Mouse (Mus musculus) hindbrain, embryonic 14.5 days (tissue): Measurements from ENCODE around the gene Crat. TPM values are rescaled to one million over a fixed set of nuclear protein-coding genes. Genes with fewer than 3 reads are reported as not detected.
A peak's percentile ranks its signal among the peaks of the same experiment; 100 is the strongest.

ENCODE experiments used
- ATAC-seq: fragments of 200-750 bp; cut with Nextera tagmentation; 2 replicates; pipeline ENCODE4 v1.8.0; 2017; ENCODE audit warnings: moderate number of reproducible peaks, mild to moderate bottlenecking, moderate TSS enrichment, moderate library complexity; ENCODE audit not compliant: low FRiP score
- DNase-seq: peaks from one replicate; pipeline ENCODE4 v3.0.0-alpha.2; 2015; ENCODE audit warnings: low spot score
- H3K27ac ChIP-seq: fragments of 300-500 bp; sonication (generic); 2 replicates; pipeline ENCODE4 v1.5.1; 2014; ENCODE audit warnings: mild to moderate bottlenecking, moderate library complexity
- H3K27me3 ChIP-seq: fragments of 300-500 bp; sonication (generic); 2 replicates; pipeline ENCODE4 v1.6.1; 2014; ENCODE audit warnings: mild to moderate bottlenecking, low read length, mixed read lengths; ENCODE audit not compliant: control insufficient read depth, insufficient read depth
- H3K36me3 ChIP-seq: fragments of 300-500 bp; sonication (generic); replicated peaks from 2 replicates; pipeline ENCODE4 v1.6.1; 2014; ENCODE audit not compliant: control insufficient read depth, insufficient read depth
- H3K4me1 ChIP-seq: fragments of 300-500 bp; sonication (generic); replicated peaks from 2 replicates; pipeline ENCODE4 v1.6.1; 2014; ENCODE audit warnings: antibody characterized with exemption, low read length, mixed read lengths; ENCODE audit not compliant: control insufficient read depth, insufficient read depth
- H3K4me2 ChIP-seq: fragments of 300-500 bp; sonication (generic); replicated peaks from 2 replicates; pipeline ENCODE4 v1.6.1; 2014; ENCODE audit warnings: mild to moderate bottlenecking, moderate library complexity
- H3K4me3 ChIP-seq: fragments of 300-500 bp; sonication (generic); replicated peaks from 2 replicates; pipeline ENCODE4 v1.5.1; 2014; ENCODE audit warnings: mild to moderate bottlenecking, low read length
- H3K9ac ChIP-seq: fragments of 300-500 bp; sonication (generic); 2 replicates; pipeline ENCODE4 v1.6.1; 2014
- H3K9me3 ChIP-seq: fragments of 300-500 bp; sonication (generic); 2 replicates; pipeline ENCODE4 v1.6.1; 2016; ENCODE audit warnings: low read length; ENCODE audit not compliant: control insufficient read depth
- WGBS: fragments of 180-500 bp; shearing (Covaris S2); extraction: QIAGEN DNeasy Blood & Tissue Kit; methylation state at CpG from one replicate; pipeline ENCODE4 v1.1.7; 2014; 5-methylcytosine and 5-hydroxymethylcytosine counted together
- polyA plus RNA-seq: library from polyadenylated mRNA; unstranded; fragments of >200 nt; fragmentation: Nextera tagmentation; extraction: Ambion mirVana; gene quantifications from 2 replicates; pipeline ENCODE4 v1.2.1, GENCODE M21; 2014

Crat gene
- polyA plus RNA-seq, 1 experiment from 2014 or later = 30.3 TPM

DNA sequence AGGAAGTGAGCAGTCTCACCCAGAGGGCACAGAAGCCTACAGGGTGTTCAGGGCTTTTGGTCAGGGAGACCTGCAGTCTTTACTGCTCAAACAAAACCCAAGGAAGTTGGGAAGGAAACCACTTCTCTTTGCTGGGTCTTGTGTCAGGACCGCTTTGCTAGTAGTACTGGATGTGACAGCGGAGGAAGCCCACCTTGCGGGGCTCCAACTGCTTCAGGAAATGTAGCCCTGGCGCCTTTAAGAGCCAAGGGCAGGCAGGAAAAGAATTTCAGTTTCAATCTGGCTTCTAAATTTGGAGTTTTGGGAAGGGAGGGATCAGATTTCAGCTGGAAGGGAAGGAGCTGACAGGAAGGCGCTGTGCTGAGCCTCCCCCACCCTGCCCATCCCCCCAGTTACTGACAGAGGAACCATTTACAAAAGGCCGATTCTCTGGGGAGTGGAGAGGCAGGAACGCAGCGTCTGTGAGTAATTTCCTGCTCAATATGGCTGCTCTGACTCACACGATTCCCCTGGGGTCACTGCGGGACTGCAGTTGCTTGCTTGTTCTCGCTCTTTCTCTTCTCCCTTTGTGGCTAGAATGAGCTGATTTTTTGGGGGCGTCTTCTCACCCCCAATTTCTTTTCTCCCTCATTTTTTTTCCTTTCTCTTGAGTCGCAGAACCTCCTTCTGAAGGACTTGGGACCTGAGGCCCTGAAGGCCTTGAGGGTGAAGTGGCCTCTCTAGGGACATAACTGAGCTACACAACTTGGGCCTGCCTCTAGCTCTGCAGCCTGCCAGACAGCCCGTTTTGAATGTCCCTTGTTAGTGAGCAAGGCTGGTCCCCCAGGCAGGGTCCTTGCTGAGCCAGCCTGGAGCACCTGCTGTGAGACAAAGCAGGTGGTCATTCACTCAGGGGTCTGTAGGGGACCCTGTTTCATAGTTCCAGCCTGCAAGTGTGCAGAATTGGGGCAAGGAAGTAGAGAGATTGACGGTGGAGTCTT, 26.2 kb upstream of the Crat start:
- Histone ChIP-seq H3K9me3 (no peaks in the 10 kb centered on the region), H3K27me3 (no peaks in the 10 kb centered on the region), H3K9ac (peak overlapping the region; percentile 54), H3K4me3 (no peak overlapping the region; the same call in 1 of the 2 replicates), H3K36me3 (peaks cover 56% of the 10 kb centered on the region), H3K27ac (peak overlapping the region; percentile 93), H3K4me1 (peaks cover 35% of the 10 kb centered on the region), H3K4me2 (peak overlapping the region; percentile 34)
- DNase-seq (peak; percentile 85), ATAC-seq (peak; percentile 73)
- 4% methylated on average over 15 of the region's 15 CpGs for WGBS

DNA sequence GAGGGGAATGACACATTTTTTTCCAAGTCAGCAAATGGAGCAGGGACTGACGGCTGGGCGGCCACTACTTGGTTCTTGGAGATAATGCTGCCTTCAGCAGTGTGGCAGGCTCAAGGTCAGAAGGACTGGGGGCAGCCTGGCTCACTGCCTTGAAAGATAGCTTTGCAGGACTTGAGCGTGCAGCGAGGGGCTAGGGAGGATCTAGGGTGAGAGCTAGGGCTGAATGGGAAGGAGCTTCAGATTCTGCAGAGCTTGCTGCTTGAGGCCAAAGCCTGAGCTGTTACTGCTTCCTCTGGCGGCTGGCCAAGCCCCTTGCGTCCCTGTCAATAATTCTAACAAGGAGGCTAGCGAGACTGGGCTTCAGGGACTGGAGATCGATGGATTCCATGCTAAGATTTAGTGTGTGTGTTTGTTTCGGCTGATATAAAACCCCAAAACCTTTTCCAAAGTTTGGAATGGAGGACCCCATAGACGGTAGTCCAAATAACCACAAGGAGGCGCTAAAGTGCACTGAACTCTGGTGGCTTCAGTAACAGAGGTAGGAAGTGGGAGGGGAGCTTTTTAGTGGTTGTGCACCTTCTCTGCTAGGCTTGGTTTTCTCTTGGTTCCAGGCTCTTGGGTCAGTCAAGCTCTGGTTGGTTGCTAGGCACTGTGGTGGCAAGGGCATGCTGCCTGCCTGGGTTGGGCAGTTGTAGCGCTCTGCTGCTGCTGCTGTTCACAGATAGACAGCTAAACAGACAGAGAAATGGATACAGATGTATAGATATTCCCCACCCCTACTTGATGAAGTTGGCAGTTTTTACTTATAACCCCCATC, 25.3 kb upstream of the Crat start:
- peaks cover 56% of the 10 kb centered on the region for H3K36me3 ChIP-seq
- peak overlapping the region; percentile 54; the same call in 1 of the 2 replicates for H3K9ac ChIP-seq
- ATAC-seq = peak; percentile 39; the same call in 1 of the 2 replicates
- peak overlapping the region; percentile 93 for H3K27ac ChIP-seq
- 14% methylated on average over 12 of the region's 12 CpGs for WGBS
- H3K27me3 ChIP-seq = no peaks in the 10 kb centered on the region
- peak; percentile 91 for DNase-seq
- H3K9me3 ChIP-seq = no peaks in the 10 kb centered on the region
- H3K4me3 ChIP-seq = no peak overlapping the region
- peaks cover 35% of the 10 kb centered on the region for H3K4me1 ChIP-seq
- peak overlapping the region; percentile 34 for H3K4me2 ChIP-seq

DNA sequence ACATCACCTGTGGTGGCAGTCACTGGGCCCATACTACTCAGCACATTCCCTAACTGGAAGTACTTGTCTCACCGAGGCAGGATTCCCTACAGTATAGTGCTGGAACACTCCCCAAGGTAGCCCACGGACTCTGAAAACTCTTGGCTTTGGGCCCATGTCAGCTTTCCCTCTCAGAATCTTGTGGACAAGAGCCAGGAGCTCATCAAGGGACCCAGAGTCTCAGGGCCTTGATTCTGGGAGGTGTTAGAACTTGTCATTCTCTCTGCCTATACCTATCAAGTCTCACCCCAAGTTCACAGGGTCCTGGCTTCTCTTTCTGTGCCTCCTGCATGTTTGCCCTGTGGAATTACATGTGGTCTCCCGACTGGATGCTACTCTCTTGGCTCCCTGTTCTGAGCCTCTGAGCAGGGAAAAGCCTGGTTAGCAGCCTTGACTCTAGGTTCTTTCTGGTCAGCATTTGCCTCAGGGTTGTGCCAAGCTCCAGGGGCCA, 24.6 kb upstream of the Crat start:
- no peak for ATAC-seq
- Histone ChIP-seq H3K9me3 (no peaks in the 10 kb centered on the region), H3K27ac (peak overlapping the region; percentile 93), H3K4me1 (peaks cover 35% of the 10 kb centered on the region), H3K27me3 (no peaks in the 10 kb centered on the region), H3K36me3 (peaks cover 53% of the 10 kb centered on the region), H3K4me2 (no peak overlapping the region), H3K4me3 (no peak overlapping the region), H3K9ac (no peak overlapping the region)
- DNase-seq = no peak
- 61% methylated on average over 3 of the region's 3 CpGs for WGBS

DNA sequence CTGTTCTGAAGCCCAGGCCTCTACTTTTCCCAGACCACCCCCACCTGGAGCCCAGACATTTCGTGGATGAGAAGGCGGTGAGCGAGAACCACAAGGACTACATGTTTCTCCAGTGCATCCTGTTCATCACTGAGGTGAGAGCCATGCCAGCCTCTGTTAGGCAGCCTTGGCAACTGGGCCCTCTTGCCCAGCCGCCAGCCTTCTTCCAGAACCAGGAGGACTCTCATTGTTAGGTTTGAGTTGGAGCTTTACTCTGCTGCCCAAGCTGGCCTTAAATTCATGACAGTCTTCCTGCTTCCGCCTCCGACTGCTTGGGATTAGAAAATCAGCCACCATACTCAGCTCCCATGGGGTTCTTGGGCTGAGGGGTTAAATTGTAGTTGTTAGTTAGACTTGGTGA, 24.0 kb upstream of the Crat start:
- peak overlapping the region; percentile 93 for H3K27ac ChIP-seq
- DNase-seq (no peak), ATAC-seq (no peak)
- peaks cover 35% of the 10 kb centered on the region for H3K4me1 ChIP-seq
- H3K27me3 ChIP-seq = no peaks in the 10 kb centered on the region
- H3K4me3 ChIP-seq = no peak overlapping the region
- H3K36me3 ChIP-seq = peaks cover 54% of the 10 kb centered on the region
- no peaks in the 10 kb centered on the region for H3K9me3 ChIP-seq
- 92% methylated on average over 6 of the region's 6 CpGs for WGBS
- H3K4me2 ChIP-seq = no peak overlapping the region
- H3K9ac ChIP-seq = no peak overlapping the region

DNA sequence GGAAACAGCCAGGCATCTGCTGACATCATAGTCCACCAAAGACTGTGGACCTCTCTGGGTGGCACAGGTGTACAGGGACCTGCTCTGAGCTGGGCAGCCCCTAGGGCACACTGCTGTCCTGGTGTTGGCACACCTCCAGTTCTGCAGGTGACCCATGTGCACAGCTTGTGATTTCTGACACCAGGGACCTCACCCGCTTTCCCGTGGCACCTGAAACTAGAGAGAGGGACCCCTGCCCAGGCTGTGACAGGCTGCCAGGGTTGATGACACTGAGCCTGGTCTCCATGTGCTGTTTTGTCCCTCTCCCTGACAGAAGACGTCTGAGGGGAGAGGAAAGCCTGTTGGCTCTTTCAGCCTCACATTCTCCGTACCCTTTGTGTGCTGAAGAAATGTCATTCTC, 22.2 kb upstream of the Crat start:
- H3K27ac ChIP-seq = no peak overlapping the region
- H3K4me1 ChIP-seq = peaks cover 29% of the 10 kb centered on the region
- H3K27me3 ChIP-seq = no peaks in the 10 kb centered on the region
- peaks cover 57% of the 10 kb centered on the region for H3K36me3 ChIP-seq
- 86% methylated on average over 4 of the region's 4 CpGs for WGBS
- no peak for DNase-seq
- H3K9me3 ChIP-seq = no peaks in the 10 kb centered on the region
- H3K9ac ChIP-seq = no peak overlapping the region
- ATAC-seq = no peak
- no peak overlapping the region for H3K4me2 ChIP-seq
- H3K4me3 ChIP-seq = no peak overlapping the region

DNA sequence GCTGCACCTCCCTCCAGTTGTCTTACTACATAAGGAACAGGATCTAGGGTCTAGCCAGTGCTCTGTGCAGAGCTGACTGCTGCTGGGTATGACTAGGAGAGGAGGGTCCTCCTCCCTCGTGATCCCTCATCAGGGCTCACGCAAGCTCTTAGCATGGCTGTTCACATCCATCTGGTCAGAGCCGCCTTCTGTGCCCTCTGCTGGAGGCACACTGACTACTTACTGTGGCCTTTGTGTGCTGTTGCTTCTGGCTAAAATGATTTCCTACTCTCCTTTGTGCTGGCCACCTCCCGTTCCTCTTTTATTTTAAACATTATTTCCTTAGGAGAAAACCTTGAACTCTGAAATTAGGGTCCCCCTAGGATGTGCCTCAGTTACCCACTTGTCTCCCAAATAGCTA, 21.2 kb upstream of the Crat start:
- Histone ChIP-seq H3K36me3 (peaks cover 67% of the 10 kb centered on the region), H3K27me3 (no peaks in the 10 kb centered on the region), H3K9ac (no peak overlapping the region), H3K4me1 (peaks cover 20% of the 10 kb centered on the region), H3K4me3 (no peak overlapping the region), H3K9me3 (no peaks in the 10 kb centered on the region), H3K27ac (no peak overlapping the region), H3K4me2 (no peak overlapping the region)
- DNase-seq (no peak), ATAC-seq (no peak)
- 74% methylated on average over 4 of the region's 4 CpGs for WGBS

DNA sequence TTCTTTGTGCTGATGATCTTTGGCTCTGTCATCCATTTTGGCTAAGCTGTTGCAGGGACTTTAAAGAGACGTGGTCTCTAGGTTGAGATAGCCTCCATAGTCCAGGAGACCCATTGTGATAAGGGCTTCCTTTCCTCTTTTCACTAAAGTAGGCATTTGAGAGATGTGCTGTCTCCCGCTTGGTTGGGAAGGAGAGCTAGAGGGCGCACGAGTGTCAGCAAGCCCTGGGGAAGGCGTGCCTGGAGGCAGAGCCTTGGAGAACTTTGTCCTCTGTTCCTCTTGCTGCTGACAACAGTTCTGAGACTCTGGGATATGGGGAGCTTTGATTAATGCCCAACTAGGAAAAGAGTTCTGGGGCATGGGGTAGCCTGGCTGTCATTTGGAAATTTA, 20.5 kb upstream of the Crat start:
- H3K4me1 ChIP-seq = peaks cover 13% of the 10 kb centered on the region
- H3K4me2 ChIP-seq = no peak overlapping the region
- H3K36me3 ChIP-seq = peaks cover 73% of the 10 kb centered on the region
- H3K9ac ChIP-seq = no peak overlapping the region
- ATAC-seq (no peak), DNase-seq (no peak)
- H3K27ac ChIP-seq = no peak overlapping the region
- 81% methylated on average over 5 of the region's 5 CpGs for whole genome bisulfite sequencing
- no peaks in the 10 kb centered on the region for H3K9me3 ChIP-seq
- no peaks in the 10 kb centered on the region for H3K27me3 ChIP-seq
- H3K4me3 ChIP-seq = no peak overlapping the region

DNA sequence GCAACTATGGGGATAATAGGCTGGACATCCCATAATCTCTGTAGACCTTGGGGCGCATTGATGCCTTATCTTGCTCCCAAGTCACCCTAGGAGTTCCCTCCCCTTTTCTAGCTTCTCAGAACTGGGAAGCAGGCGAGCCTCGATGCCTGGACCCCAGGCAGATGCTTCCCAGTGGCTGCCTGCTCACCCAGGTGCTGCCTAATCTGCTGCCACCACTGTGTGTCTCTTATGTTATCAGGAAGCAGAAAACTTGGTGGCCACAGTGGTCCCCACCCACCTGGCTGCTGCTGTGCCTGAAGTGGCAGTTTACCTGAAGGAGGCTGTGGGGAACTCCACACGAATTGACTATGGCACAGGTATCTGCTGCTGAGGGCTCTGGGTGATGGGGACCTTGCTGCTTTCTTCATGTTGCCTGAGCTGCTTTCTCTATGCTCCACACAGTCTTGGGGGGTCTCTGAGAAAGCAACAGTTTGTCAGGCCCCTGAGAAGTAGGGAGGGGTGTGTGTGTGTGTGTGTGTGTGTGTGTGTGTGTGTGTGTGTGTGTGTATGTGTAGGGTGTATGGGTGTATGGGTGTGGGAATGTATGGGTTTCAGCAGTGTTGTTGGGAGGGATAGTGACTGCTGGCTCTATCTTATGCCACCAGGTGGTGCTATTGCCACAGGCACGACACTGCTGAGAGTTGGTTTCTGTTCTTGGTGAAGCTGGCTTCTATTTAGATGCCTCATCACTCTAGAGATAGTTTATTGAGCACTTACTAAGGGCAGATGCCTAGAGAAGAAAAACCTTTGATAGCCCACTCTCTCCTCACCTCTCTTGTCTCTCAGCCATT, 19.9 kb upstream of the Crat start:
- Histone ChIP-seq H3K9me3 (no peaks in the 10 kb centered on the region), H3K9ac (no peak overlapping the region), H3K27ac (no peak overlapping the region), H3K4me2 (no peak overlapping the region), H3K4me3 (no peak overlapping the region), H3K36me3 (peaks cover 79% of the 10 kb centered on the region), H3K27me3 (no peaks in the 10 kb centered on the region), H3K4me1 (peaks cover 7% of the 10 kb centered on the region)
- peak; percentile 88 for DNase-seq
- WGBS = 57% methylated on average over 5 of the region's 5 CpGs
- ATAC-seq = peak; percentile 73
